ENCODE assay signal across 29 mouse cellular contexts in the genomic region with DNA sequence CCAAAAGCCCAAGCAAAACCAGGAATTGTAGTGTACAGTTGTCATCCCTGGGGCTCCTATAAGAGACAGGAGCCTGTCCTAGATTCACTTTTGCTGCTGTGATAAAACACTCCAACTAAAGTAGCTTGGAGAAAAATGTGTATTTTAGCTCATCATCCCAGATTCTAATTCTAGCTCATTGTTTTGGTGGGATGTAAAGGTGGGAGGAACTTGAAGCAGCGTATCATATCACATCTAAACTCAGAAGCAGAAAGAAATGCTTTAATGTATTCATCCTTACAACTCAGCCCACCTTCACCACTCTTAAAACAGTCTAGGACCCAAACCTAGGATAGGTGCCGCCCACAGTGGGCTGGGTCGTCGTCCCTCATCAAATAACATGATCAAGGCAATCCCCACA. TPM values are rescaled to one million over a fixed set of nuclear protein-coding genes. Genes with fewer than 3 reads are reported as not detected.
"Had no signal": no experiment of that assay in that cellular context is flagged by ENCODE, and none has a peak within 500 bp of the region (broad histone marks: within the 10 kb centered on the region; RNA-seq: fewer than 3 reads in every experiment).

No protein-coding gene starts in this region.

- H3K27me3 ChIP-seq: heart, embryonic 13.5 days; heart, embryonic 15.5 days; intestine, embryonic 15.5 days; kidney, embryonic 15.5 days; limb, embryonic 15.5 days; liver, embryonic 12.5 days had no signal

- H3K4me3 ChIP-seq: gastrocnemius, adult 2 months; heart, adult 2 months; heart, embryonic 13.5 days; heart, embryonic 15.5 days; hindbrain, embryonic 10.5 days; hindbrain, embryonic 12.5 days; intestine, embryonic 15.5 days; kidney, embryonic 15.5 days; limb, embryonic 13.5 days; limb, embryonic 15.5 days; liver, embryonic 12.5 days had no signal

- H3K4me1 ChIP-seq: heart, embryonic 13.5 days; heart, embryonic 15.5 days; intestine, embryonic 15.5 days; liver, embryonic 12.5 days had no signal

- H3K27ac ChIP-seq: gastrocnemius, adult 2 months; heart, adult 2 months; heart, embryonic 13.5 days; heart, embryonic 15.5 days; hindbrain, embryonic 10.5 days; hindbrain, embryonic 12.5 days; hindbrain, embryonic 14.5 days; intestine, embryonic 15.5 days; kidney, embryonic 15.5 days; kidney, postnatal 0 days; limb, embryonic 13.5 days; limb, embryonic 15.5 days; liver, embryonic 12.5 days; liver, embryonic 14.5 days had no signal

- DNase-seq: gastrocnemius, adult 2 months; gastrocnemius, postnatal 10 days; gastrocnemius, postnatal 25 days; heart, adult 2 months; heart, postnatal 14 days; heart, postnatal 4 days; kidney, adult 18-20 months; kidney, adult 9 months; kidney, postnatal 14 days; kidney, postnatal 36 days; layer of hippocampus, adult 9-11 months; layer of hippocampus, postnatal 36 days; left cerebral cortex, postnatal 4 days had no signal

- H3K36me3 ChIP-seq: heart, embryonic 13.5 days; heart, embryonic 15.5 days; hindbrain, embryonic 10.5 days; hindbrain, embryonic 12.5 days; intestine, embryonic 15.5 days; kidney, embryonic 15.5 days; limb, embryonic 13.5 days; limb, embryonic 15.5 days; liver, embryonic 12.5 days had no signal

- H3K9me3 ChIP-seq: heart, embryonic 13.5 days; heart, embryonic 15.5 days; hindbrain, embryonic 10.5 days; hindbrain, embryonic 12.5 days; intestine, embryonic 15.5 days; kidney, embryonic 15.5 days; limb, embryonic 13.5 days; limb, embryonic 15.5 days; liver, embryonic 12.5 days had no signal

- ATAC-seq: hindbrain, embryonic 16.5 days; inflammation-experienced regulatory T-cells, adult 6 months; intestine, embryonic 15.5 days; intestine, postnatal 0 days; liver, embryonic 12.5 days had no signal

RNA-seq across cellular contexts. Expression of a gene that starts 40.2 kb away (rescaled TPM):
- total RNA-seq: granulocyte monocyte progenitor cell, adult 5-6 weeks had no signal
- polyA plus RNA-seq: inflammation-experienced regulatory T-cells, adult 6 months had no signal
